Mouse (Mus musculus) gastrocnemius, adult 2 months (tissue): ENCODE measurements around the gene Polr1d. TPM values are rescaled to one million over a fixed set of nuclear protein-coding genes. Genes with fewer than 3 reads are reported as not detected.

Experiments used
- DNase-seq: peaks from one replicate; pipeline ENCODE4 v3.0.0; 2022
- H3K27ac ChIP-seq: fragments of 200-600 bp; 2 replicates; pipeline ENCODE4 v1.8.1; 2022; ENCODE audit warnings: mild to moderate bottlenecking
- H3K4me3 ChIP-seq: fragments of 200-600 bp; 2 replicates; pipeline ENCODE4 v1.8.1; 2022; ENCODE audit warnings: mild to moderate bottlenecking, moderate library complexity
- CTCF ChIP-seq: fragments of 200-600 bp; IDR thresholded peaks from 2 replicates; pipeline ENCODE4 v1.8.1; 2022; ENCODE audit warnings: antibody characterized with exemption, mild to moderate bottlenecking, moderate library complexity
- intact Hi-C: fragments of 180-260 bp; cut with DNase I; formaldehyde crosslinking; loops from one replicate; pipeline ENCODE4 v1.15.1; 2025
- total RNA-seq, 2 experiments: library from RNA; stranded (reverse); gene quantifications; 2 replicates each; pipeline ENCODE4 v1.2.3; 2021

Gene Polr1d
- total RNA-seq, 2 experiments from 2014 or later = 83.4 to 85.5 TPM

- no peak overlapping the region for H3K27ac ChIP-seq
- no peak overlapping the region for H3K4me3 ChIP-seq
- no peak for DNase-seq
- intact Hi-C loops = no loop called here
- no peak for TF ChIP-seq CTCF
These were observed 30.4 kb downstream of the Polr1d start for GRCm38 (mm10) chr5:147107276-147107675.

DNA sequence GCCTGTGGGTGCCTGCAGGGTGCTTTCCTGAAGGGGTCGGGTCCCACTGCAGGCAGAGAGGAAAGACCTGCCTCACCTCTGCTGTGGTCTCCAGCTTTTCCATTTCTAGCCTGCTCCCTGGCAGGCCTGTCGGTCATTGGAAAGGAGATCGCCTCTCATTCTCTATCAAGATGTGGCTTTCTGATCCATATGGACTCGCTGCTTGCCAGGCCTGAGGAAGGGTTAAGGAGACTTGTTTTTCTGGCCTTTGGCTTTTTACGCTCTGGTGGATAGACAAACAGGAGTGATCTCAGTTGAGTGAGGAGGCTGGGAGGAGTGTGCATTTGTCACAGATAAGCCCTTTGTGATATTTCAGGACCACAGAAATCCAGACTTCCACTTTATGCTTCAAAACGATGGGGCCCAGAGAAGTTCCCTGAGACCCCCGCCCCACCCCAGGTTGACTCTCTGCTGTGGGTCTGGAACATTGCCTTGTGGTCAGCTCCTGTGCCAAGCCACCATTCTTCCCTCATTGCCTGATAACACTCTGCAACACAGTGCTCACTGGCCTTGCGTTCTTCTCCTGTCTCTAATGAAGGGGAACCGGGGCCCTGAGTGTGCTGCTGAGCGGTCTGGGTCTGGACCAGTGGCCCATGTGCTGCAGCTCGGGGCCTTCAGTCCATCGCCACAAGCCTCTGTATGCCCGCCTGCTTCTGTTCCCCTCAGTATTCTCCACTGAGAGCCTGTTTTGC lies 32.2 kb downstream of the Polr1d start:
- Histone ChIP-seq H3K27ac (no peak overlapping the region), H3K4me3 (no peak overlapping the region)
- intact Hi-C loops = no loop called here
- no peak for DNase-seq
- no peak for TF ChIP-seq CTCF

- DNase-seq = no peak
- Histone ChIP-seq H3K27ac (no peak overlapping the region), H3K4me3 (no peak overlapping the region)
- intact Hi-C loops = no loop called here
- no peak for TF ChIP-seq CTCF
These were observed 37.9 kb downstream of the Polr1d start for GRCm38 (mm10) chr5:147114738-147115137.

GRCm38 (mm10) chr5:147115631-147116030 lies 38.8 kb downstream of the Polr1d start:
- intact Hi-C loops = no loop called here
- no peak for DNase-seq
- H3K27ac ChIP-seq = no peak overlapping the region
- no peak overlapping the region for H3K4me3 ChIP-seq
- peak; percentile 27; the same call in 1 of the 2 replicates for TF ChIP-seq CTCF

GRCm38 (mm10) chr5:147117027-147117426 lies 40.2 kb downstream of the Polr1d start:
- intact Hi-C loops = no loop called here

DNA sequence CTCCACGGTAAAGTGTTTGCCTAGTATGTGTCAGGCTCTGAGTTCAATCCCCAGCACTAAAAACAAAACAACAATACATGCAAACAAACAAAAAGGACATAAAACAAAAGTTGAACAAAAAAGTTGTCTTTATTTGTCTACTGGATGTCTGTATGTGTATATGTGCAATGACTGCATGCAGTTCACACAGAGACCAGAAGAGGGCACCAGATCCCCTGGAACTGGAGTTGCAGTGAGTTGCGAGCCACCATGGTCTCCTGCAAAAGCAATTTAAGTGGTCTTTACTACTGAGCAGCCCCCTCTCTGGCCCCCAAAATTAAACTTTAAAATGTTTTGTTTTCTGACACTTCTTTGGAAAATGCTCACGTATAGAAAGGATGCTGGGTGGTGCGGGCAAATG lies 44.3 kb downstream of the Polr1d start:
- H3K27ac ChIP-seq = no peak overlapping the region
- no peak overlapping the region for H3K4me3 ChIP-seq
- DNase-seq = no peak
- peak; percentile 36; the same call in 1 of the 2 replicates for TF ChIP-seq CTCF
- intact Hi-C loops = no loop called here

More at GRCm38 (mm10) chr5:147117027-147117426, 40.2 kb downstream of the Polr1d start:
- H3K4me3 ChIP-seq = no peak overlapping the region
- no peak for TF ChIP-seq CTCF
- no peak for DNase-seq
- no peak overlapping the region for H3K27ac ChIP-seq

- Histone ChIP-seq H3K27ac (no peak overlapping the region), H3K4me3 (no peak overlapping the region)
- TF ChIP-seq CTCF = no peak
- intact Hi-C loops = no loop called here
- no peak for DNase-seq
These were observed 47.9 kb downstream of the Polr1d start for GRCm38 (mm10) chr5:147124794-147125193.

- no peak for DNase-seq
- Histone ChIP-seq H3K4me3 (no peak overlapping the region), H3K27ac (no peak overlapping the region)
- TF ChIP-seq CTCF = no peak
- intact Hi-C loops = no loop called here
These were observed 48.8 kb downstream of the Polr1d start for GRCm38 (mm10) chr5:147125542-147126185.

DNA sequence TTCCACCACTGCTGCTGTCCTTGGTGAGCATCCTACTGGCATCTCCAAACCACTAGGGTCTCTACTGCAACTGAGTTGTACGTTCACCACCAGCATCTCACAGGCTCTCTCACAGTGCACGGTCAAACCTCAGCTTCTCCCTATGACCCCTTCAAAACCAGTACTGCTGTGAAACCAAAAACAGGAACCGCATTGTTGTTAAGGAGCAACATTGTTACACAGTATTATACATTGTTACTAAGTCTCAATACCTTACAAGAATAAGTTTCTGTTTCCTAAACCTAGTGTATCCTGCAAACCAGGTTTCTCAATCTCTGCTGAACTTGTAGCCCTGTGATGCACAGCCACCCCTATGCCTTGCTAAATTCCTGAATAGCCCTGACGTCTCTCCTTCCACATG lies 51.0 kb downstream of the Polr1d start:
- intact Hi-C loops = no loop called here
- TF ChIP-seq CTCF = no peak
- no peak for DNase-seq
- Histone ChIP-seq H3K4me3 (no peak overlapping the region), H3K27ac (no peak overlapping the region)

DNA sequence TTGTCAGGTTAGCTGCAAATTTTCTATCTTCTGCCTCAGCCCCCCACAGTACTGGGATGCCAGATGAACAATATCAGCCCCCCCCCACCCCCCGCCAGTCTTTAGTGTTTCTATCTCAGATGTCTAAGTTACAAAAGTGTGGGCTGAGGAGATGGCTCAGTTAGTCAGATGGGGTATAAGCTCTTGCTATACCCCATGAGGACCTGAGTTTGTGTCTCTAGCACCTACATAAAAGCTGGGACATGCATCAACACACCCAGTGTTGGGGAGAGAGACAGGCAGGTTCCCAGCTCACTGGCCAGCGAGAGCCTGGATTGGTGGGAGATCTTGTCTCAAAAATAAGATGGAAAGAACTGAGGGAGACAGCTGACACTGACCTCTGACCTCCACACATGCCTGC lies 52.6 kb downstream of the Polr1d start:
- Histone ChIP-seq H3K4me3 (no peak overlapping the region), H3K27ac (no peak overlapping the region)

DNA sequence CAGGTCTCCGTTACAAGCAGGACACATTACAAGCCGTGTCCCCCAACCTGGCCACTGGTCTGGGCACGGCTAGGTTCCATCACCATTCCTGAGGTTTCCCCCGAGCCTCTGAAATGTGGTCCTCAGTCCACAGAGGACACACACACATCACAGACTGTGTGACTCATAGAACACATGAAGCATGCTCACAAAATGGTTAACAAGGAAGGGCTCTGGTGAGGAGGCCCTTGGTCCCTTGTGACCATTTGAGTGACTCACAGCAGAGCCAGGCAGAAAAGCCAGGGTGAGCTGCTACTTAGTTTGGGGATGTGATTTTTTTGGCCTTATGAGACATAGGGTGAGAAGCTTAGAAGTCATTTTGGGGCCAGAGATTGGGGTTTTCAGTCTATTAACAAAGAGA lies 55.1 kb downstream of the Polr1d start:
- DNase-seq = no peak
- H3K4me3 ChIP-seq = no peak overlapping the region
- no peak for TF ChIP-seq CTCF
- H3K27ac ChIP-seq = no peak overlapping the region
- intact Hi-C loops = no loop called here

More for the DNA sequence above, 52.6 kb downstream of the Polr1d start:
- TF ChIP-seq CTCF = no peak
- intact Hi-C loops = no loop called here
- DNase-seq = no peak

DNA sequence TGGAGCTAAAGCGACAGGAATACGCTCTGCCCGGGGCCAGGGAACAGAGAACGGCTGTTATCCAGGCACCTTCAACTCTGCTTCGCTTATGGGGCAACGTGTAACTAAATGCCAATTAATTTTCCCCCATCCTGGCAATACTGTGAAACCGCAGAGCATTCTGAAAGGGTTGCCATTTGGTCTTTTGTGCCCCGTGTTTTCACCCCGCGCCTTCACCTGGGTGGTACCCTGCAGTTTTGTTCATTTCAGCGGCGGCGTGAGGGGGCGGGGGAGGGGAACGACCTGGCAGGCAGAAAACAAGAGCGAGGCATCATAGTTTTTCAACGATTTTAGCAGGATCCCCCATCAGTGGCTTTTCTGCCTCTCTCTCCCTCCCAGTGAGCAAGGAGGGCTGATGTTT lies 56.8 kb downstream of the Polr1d start:
- H3K27ac ChIP-seq = no peak overlapping the region
- H3K4me3 ChIP-seq = peak overlapping the region; percentile 48
- intact Hi-C loops = no loop called here
- DNase-seq = no peak
- TF ChIP-seq CTCF = no peak

DNA sequence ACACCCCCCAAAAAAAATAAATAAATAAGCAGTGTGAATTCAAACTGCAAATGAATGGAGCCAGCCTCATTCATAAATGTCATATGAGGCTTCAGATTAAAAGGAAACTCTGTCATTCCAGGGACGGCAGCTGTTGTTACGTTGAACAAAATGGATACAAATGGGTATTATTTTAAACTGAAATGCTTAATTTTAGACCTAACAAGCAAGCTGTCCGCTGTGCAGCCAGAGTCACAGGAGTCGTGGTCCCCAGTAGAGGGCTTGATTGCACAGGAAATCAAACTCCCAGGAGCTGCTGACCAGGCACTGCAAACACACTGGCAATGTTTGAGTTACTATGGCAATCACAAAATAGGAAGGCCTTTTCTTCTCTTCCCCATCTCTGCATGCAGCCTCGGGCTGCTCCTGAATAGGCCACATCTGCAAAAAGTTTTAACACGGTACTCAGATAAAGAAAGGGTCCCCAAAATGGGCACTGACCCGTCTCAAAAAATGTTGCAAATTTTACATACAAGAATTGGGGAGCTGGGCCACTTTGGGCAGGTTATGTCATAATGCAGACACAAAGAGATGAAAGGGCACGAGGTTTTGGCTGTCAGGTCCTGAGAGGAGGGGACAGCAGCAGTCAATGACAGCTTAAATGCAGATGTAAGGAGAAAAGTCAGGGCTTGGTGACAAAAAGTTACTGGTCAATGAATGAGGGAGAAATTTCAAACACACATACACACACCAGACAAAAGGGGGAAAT lies 57.7 kb downstream of the Polr1d start:
- intact Hi-C loops = no loop called here
- no peak for DNase-seq

More for the DNA sequence above, 57.7 kb downstream of the Polr1d start:
- no peak for TF ChIP-seq CTCF
- H3K27ac ChIP-seq = no peak overlapping the region
- no peak overlapping the region for H3K4me3 ChIP-seq
